Mouse (Mus musculus) heart, embryonic 10.5 days (tissue): ENCODE measurements around the gene C130074G19Rik. TPM values are rescaled to one million over a fixed set of nuclear protein-coding genes. Genes with fewer than 3 reads are reported as not detected.

Experiments used
- DNase-seq: peaks from one replicate; pipeline ENCODE4 v3.0.0-alpha.2; 2017; ENCODE audit warnings: low spot score
- H3K27ac ChIP-seq: fragments of 300-500 bp; sonication (generic); 2 replicates; pipeline ENCODE4 v1.5.1; 2016; ENCODE audit warnings: mild to moderate bottlenecking
- H3K27me3 ChIP-seq: fragments of 300-500 bp; sonication (generic); 2 replicates; pipeline ENCODE4 v1.6.1; 2016; ENCODE audit warnings: mild to moderate bottlenecking; ENCODE audit not compliant: poor library complexity, insufficient read depth, severe bottlenecking
- H3K36me3 ChIP-seq: fragments of 300-500 bp; sonication (generic); 2 replicates; pipeline ENCODE4 v1.6.1; 2016; ENCODE audit warnings: mild to moderate bottlenecking, moderate library complexity
- H3K4me1 ChIP-seq: fragments of 300-500 bp; sonication (generic); 2 replicates; pipeline ENCODE4 v1.6.1; 2016; ENCODE audit warnings: mild to moderate bottlenecking
- H3K4me3 ChIP-seq: fragments of 300-500 bp; sonication (generic); 2 replicates; pipeline ENCODE4 v1.5.1; 2016; ENCODE audit warnings: mild to moderate bottlenecking, moderate library complexity
- H3K9me3 ChIP-seq: fragments of 300-500 bp; sonication (generic); 2 replicates; pipeline ENCODE4 v1.6.1; 2016; ENCODE audit warnings: mild to moderate bottlenecking, moderate library complexity
- WGBS: fragments of 180-500 bp; shearing (Covaris S2); methylation state at CpG from one replicate; pipeline ENCODE4 v1.1.7; 2016; 5-methylcytosine and 5-hydroxymethylcytosine counted together
- microRNA counts: library from miRNA; unstranded; fragments of <30 nt; microRNA quantifications from one replicate; lab custom pipeline; 2017
- microRNA-seq: library from miRNA; unstranded; fragments of <30 nt; microRNA quantifications from one replicate; pipeline ENCODE4, GENCODE M21; 2017
- polyA plus RNA-seq: library from polyadenylated mRNA; unstranded; fragments of >200 nt; fragmentation: Nextera tagmentation; extraction: Ambion mirVana; gene quantifications from 2 replicates; pipeline ENCODE4 v1.2.1, GENCODE M21; 2016

C130074G19Rik gene
- polyA plus RNA-seq, 1 experiment from 2014 or later = 0.82 TPM

- DNase-seq = peak; percentile 95
- 4% methylated on average over 12 of the region's 12 CpGs for WGBS
Observed at GRCm38 (mm10) chr1:184824439-184824851, 58.6 kb downstream of the C130074G19Rik start.

GRCm38 (mm10) chr1:184822678-184823077 is 60.3 kb downstream of the C130074G19Rik start:
- Histone ChIP-seq H3K4me3 (peak overlapping the region; percentile 24; the same call in 1 of the 2 replicates), H3K27ac (0 out of 2 replicates have a peak overlapping the region, but pooled peaks have one; percentile 6), H3K27me3 (0 out of 2 replicates have a peak, but pooled peaks cover 9% of the 10 kb centered on the region), H3K9me3 (no peaks in the 10 kb centered on the region), H3K4me1 (peaks cover 15% of the 10 kb centered on the region), H3K36me3 (peaks cover 29% of the 10 kb centered on the region)
- no peak for DNase-seq
- WGBS = 21% methylated on average over 11 of the region's 11 CpGs

More at GRCm38 (mm10) chr1:184824439-184824851, 58.6 kb downstream of the C130074G19Rik start:
- peaks cover 18% of the 10 kb centered on the region for H3K36me3 ChIP-seq
- 0 out of 2 replicates have a peak, but pooled peaks cover 9% of the 10 kb centered on the region for H3K27me3 ChIP-seq
- H3K27ac ChIP-seq = no peak overlapping the region
- peaks cover 15% of the 10 kb centered on the region for H3K4me1 ChIP-seq
- H3K4me3 ChIP-seq = peak overlapping the region; percentile 27; the same call in 1 of the 2 replicates
- no peaks in the 10 kb centered on the region for H3K9me3 ChIP-seq

MicroRNAs encoded within 50 kb of the gene (microRNA counts, 519-probe panel; counts per million panel counts)
- not detected for microRNA mmu-miR-1981 (lab: Ali Mortazavi, UCI)

Small RNA genes within 50 kb of the gene (microRNA-seq; reads per million reads assigned to microRNA genes)
- gene Mir1981 = 219 reads per million, percentile 60 among the genes with 10 or more reads in this experiment

Other genes starting within 250 kb of the C130074G19Rik start
- gene Hlx, start 150.6 kb downstream of the C130074G19Rik start, polyA plus RNA-seq = 3.1 and 19.4 TPM in 2 replicates
- 0.21 and 0.70 TPM in 2 replicates for gene Marc1, start 71.9 kb downstream of the C130074G19Rik start, polyA plus RNA-seq
- gene Marc2, start 36.8 kb downstream of the C130074G19Rik start, polyA plus RNA-seq = 72.9 and 98.6 TPM in 2 replicates
- gene Mark1, start 116.4 kb upstream of the C130074G19Rik start, polyA plus RNA-seq = 1.8 and 2.4 TPM in 2 replicates